Mouse (Mus musculus) ovary, postnatal 10 days (tissue): ENCODE data around the gene Gm2016.
"Not testable (repeated sequence)": the region's sequence is repeated elsewhere in the genome, so short reads cannot be mapped to it uniquely, and the experiment has no call there.

ENCODE experiments used
- DNase-seq: peaks from one replicate; pipeline ENCODE4 v3.0.0; 2022; ENCODE audit warnings: low spot score

Gm2016 gene

GRCm38 (mm10) chr12:87873772-87874171 lies at the start of gene Gm2016:
TSS of gene Gm2016 (plus strand) at chr12:87874072.
- not testable (repeated sequence) for DNase-seq

- not testable (repeated sequence) for DNase-seq
Measured at GRCm38 (mm10) chr12:87842239-87842638, 31.6 kb upstream of the Gm2016 start, which contains the start of gene Gm2001. TSS of gene Gm2001 (minus strand) at chr12:87842339.

- not testable (repeated sequence) for DNase-seq
Measured at GRCm38 (mm10) chr12:87850657-87851056, 23.2 kb upstream of the Gm2016 start.

GRCm38 (mm10) chr12:87856067-87856466 lies 17.8 kb upstream of the Gm2016 start:
- not testable (repeated sequence) for DNase-seq

GRCm38 (mm10) chr12:87861740-87862692 lies 11.9 kb upstream of the Gm2016 start:
- not testable (repeated sequence) for DNase-seq

GRCm38 (mm10) chr12:87863638-87864037 lies 10.2 kb upstream of the Gm2016 start:
- not testable (repeated sequence) for DNase-seq

- not testable (repeated sequence) for DNase-seq
Measured at GRCm38 (mm10) chr12:87864048-87864447, 9.8 kb upstream of the Gm2016 start.

GRCm38 (mm10) chr12:87895070-87895469 lies 21.2 kb downstream of the Gm2016 start, which contains the start of gene Gm2022:
TSS of gene Gm2022 (plus strand) at chr12:87895370.
- not testable (repeated sequence) for DNase-seq

GRCm38 (mm10) chr12:87919721-87920120 lies 45.8 kb downstream of the Gm2016 start, which contains the start of gene Gm2035:
TSS of gene Gm2035 (minus strand) at chr12:87919857.
- DNase-seq: not testable (repeated sequence)
